Mouse (Mus musculus) neutrophil, adult 5-6 weeks (primary cell): Measurements from ENCODE around the gene Magel2. TPM values are rescaled to one million over a fixed set of nuclear protein-coding genes. Genes with fewer than 3 reads are reported as not detected.

Experiments
- ATAC-seq: fragments of 151-379, 151-347 bp; 2 replicates; pipeline ENCODE4 v1.8.0; 2017; ENCODE audit warnings: mild to moderate bottlenecking, moderate TSS enrichment; ENCODE audit not compliant: insufficient number of reproducible peaks, poor library complexity, low FRiP score, severe bottlenecking; ENCODE audit errors: extremely low read depth
- total RNA-seq: library from RNA; stranded (forward); fragments of 200-1000 nt; gene quantifications from 2 replicates; pipeline ENCODE4 v1.2.3, GENCODE M21; 2017

Magel2 gene
- total RNA-seq, 1 experiment from 2014 or later: not detected

DNA sequence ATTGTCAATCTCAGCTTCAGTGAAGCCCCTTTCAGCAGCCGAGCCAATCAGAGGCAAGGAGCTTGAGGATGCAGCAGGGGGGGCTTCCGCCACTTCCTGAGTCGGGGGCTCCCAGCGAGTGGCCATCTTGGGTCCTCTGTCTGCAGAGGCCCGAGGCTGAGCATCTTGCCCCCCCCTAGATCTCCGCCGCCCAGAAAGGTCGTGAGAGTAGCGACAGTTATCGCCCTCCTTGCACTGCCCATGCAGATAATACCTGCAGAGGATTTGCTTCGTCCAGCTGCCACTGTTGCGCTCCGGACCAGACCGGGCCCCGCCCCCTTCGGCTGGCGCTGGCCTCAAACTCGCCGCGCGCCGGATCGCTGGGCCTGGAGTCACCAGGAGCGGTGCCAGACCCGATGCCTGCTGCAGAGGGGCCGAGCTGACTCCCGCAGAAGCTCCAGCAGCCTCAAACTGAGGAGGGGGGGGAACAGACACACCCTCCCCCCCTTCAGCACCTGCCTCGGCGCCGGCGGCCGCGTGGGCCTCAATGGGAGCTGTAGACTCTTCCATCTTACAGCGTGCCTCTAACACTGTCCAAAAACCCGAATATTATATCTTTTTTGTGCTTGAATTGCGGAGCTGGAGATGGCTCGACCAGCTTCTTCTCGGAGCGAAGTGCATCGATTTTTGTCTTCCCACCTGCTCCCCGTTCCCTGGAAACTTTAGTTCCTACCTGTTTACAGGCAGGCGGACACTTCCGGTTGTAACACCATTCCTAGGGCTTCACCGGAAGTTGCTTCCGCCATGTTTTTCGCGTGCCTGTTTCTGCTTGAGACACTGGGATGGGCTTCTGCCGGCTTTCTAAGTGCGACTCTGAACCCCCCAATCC, 42.9 kb downstream of the Magel2 start, which contains the start of gene Mkrn3:
TSS of gene Mkrn3 (minus strand) at position 647 of the 868 bp plus-strand sequence.
- ATAC-seq: no peak

DNA sequence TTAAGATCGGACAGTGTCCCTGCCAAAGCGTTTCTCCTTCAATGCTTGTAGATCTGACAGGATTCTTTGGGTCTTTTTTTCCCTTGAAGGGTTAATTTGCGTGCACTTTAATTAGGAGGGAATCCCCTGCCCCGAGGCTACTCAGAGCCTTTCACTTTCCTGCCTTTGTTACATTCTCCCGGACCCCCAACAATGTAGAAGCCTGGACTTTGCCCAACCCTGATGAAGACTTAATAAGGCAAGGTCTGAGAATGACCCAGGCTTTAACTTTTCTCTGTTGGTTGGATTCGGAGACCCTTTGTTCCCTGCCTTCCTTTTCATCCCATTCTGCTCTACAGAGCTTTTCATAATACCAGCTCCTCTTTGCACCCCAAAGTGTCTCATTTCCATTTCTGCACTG, 43.8 kb downstream of the Magel2 start:
- no peak for ATAC-seq

DNA sequence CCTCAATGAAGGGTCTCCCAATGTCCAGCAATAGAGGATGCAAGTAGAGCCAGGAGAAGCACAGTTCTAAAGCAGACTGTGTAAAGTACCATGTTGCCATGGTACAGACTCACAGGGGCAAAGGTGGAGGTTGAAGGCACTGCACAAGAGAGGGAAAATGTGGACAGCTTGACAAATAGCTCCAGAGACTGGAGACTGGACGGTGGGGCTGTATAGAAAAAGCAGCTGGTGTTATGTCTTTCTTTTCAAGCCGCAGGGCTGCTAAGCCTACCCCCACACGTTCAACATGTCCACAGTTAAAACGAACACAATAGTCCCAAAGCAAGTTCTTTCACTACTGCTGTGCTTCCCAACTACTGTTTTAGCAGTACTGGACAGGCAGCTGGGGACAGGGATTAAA, 46.4 kb downstream of the Magel2 start:
- ATAC-seq: no peak

DNA sequence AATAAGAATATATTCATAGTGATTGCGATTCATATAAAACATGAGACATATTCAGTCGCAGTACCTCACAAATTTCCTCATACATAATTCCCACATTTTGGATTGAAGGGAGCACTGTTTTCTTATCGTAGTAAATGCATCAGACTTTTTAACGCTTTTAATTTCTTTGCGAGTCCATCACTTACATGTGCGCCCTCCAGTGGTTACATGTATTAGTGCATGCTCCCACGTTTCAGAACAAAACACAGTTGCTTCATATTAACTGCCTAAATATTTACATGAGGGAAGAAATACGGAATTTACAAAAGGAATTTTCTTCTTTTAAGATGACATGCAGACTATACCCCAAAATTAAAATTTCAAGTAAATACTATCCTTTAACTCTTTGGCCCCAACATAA, 51.5 kb downstream of the Magel2 start:
- ATAC-seq: no peak

Other genes starting within 250 kb of the Magel2 start
- not detected in 2 replicates for gene Ndn, start 30.4 kb upstream of the Magel2 start, total RNA-seq
- not detected in 2 replicates for gene Mkrn3, start 43.1 kb downstream of the Magel2 start, total RNA-seq
- gene Peg12, start 87.5 kb downstream of the Magel2 start, total RNA-seq: not detected in 2 replicates